Comparison of ENCODE assay signal across 28 mouse cellular contexts in genomic region chr11:72194259-72194658, GRCm38 (mm10). TPM values are rescaled to one million over a fixed set of nuclear protein-coding genes. Genes with fewer than 3 reads are reported as not detected.
"Had no signal": no experiment of that assay in that cellular context is flagged by ENCODE, and none has a peak within 500 bp of the region (broad histone marks: within the 10 kb centered on the region; RNA-seq: fewer than 3 reads in every experiment).

No protein-coding gene starts in this region.

- H3K4me3 ChIP-seq: embryonic facial prominence, embryonic 10.5 days; embryonic facial prominence, embryonic 12.5 days; embryonic facial prominence, embryonic 13.5 days; embryonic facial prominence, embryonic 15.5 days; erythroblast, embryonic 14.5 days; forebrain, embryonic 10.5 days; forebrain, embryonic 12.5 days; forebrain, embryonic 13.5 days; forebrain, embryonic 15.5 days; gastrocnemius, adult 2 months; heart, adult 2 months had no signal

- H3K4me1 ChIP-seq: embryonic facial prominence, embryonic 10.5 days; embryonic facial prominence, embryonic 12.5 days; embryonic facial prominence, embryonic 13.5 days; embryonic facial prominence, embryonic 15.5 days; forebrain, embryonic 10.5 days; forebrain, embryonic 12.5 days; forebrain, embryonic 13.5 days; forebrain, embryonic 15.5 days had no signal

- H3K27ac ChIP-seq: embryonic facial prominence, embryonic 10.5 days; embryonic facial prominence, embryonic 12.5 days; embryonic facial prominence, embryonic 13.5 days; embryonic facial prominence, embryonic 15.5 days; forebrain, embryonic 10.5 days; forebrain, embryonic 12.5 days; forebrain, embryonic 13.5 days; forebrain, embryonic 15.5 days; gastrocnemius, adult 2 months; heart, adult 2 months had no signal

- DNase-seq: cerebellum, adult 2 months; cerebellum, adult 8-10 months; cerebellum, adult 9-10 months; cerebellum, adult 9-11 months; cerebellum, postnatal 10 days; cerebellum, postnatal 25 days; cerebellum, postnatal 36 days; embryo, embryonic 11 days; forebrain, postnatal 0 days; gastrocnemius, adult 2 months; gastrocnemius, postnatal 10 days; gastrocnemius, postnatal 14 days; gastrocnemius, postnatal 25 days; gastrocnemius, postnatal 36 days; heart, adult 11 months; heart, adult 18-20 months; heart, adult 2 months had no signal

- H3K27me3 ChIP-seq: embryonic facial prominence, embryonic 12.5 days; embryonic facial prominence, embryonic 13.5 days; embryonic facial prominence, embryonic 15.5 days; forebrain, embryonic 12.5 days; forebrain, embryonic 13.5 days; forebrain, embryonic 15.5 days had no signal

- H3K4me2 ChIP-seq: embryonic facial prominence, embryonic 12.5 days; embryonic facial prominence, embryonic 13.5 days; embryonic facial prominence, embryonic 15.5 days; forebrain, embryonic 12.5 days; forebrain, embryonic 13.5 days; forebrain, embryonic 15.5 days had no signal

- H3K9ac ChIP-seq: embryonic facial prominence, embryonic 12.5 days; embryonic facial prominence, embryonic 13.5 days; embryonic facial prominence, embryonic 15.5 days; forebrain, embryonic 12.5 days; forebrain, embryonic 13.5 days; forebrain, embryonic 15.5 days; forebrain, postnatal 0 days had no signal

- ATAC-seq: forebrain, embryonic 13.5 days; forebrain, embryonic 14.5 days; forebrain, embryonic 15.5 days; forebrain, embryonic 16.5 days; forebrain, postnatal 0 days had no signal

- H3K9me3 ChIP-seq: embryonic facial prominence, embryonic 10.5 days; embryonic facial prominence, embryonic 12.5 days; embryonic facial prominence, embryonic 13.5 days; embryonic facial prominence, embryonic 15.5 days; forebrain, embryonic 10.5 days; forebrain, embryonic 12.5 days; forebrain, embryonic 13.5 days; forebrain, embryonic 15.5 days had no signal

RNA-seq across cellular contexts. Expression of gene Pitpnm3, which starts 58.7 kb away (rescaled TPM):
- polyA plus RNA-seq: erythroblast, embryonic 14.5 days had no signal
